Mouse (Mus musculus) limb, embryonic 14.5 days (tissue): ENCODE results near the gene Pacrg. TPM values are rescaled to one million over a fixed set of nuclear protein-coding genes. Genes with fewer than 3 reads are reported as not detected.

Experiments used
- ATAC-seq: fragments of 200-750 bp; cut with Nextera tagmentation; 2 replicates; pipeline ENCODE4 v1.8.0; 2017; ENCODE audit warnings: low read depth, moderate number of reproducible peaks, moderate TSS enrichment; ENCODE audit not compliant: low FRiP score
- DNase-seq: peaks from one replicate; pipeline ENCODE4 v3.0.0-alpha.2; 2015; ENCODE audit warnings: low spot score
- H3K27ac ChIP-seq: fragments of 300-500 bp; sonication (generic); replicated peaks from 2 replicates; pipeline ENCODE4 v1.5.1; 2014; ENCODE audit warnings: low read depth, mild to moderate bottlenecking, low read length, moderate library complexity, mixed read lengths
- H3K27me3 ChIP-seq: fragments of 300-500 bp; sonication (generic); 2 replicates; pipeline ENCODE4 v1.6.1; 2014; ENCODE audit warnings: low read length, mixed read lengths; ENCODE audit not compliant: control insufficient read depth, insufficient read depth
- H3K36me3 ChIP-seq: fragments of 300-500 bp; sonication (generic); 2 replicates; pipeline ENCODE4 v1.6.1; 2014; ENCODE audit warnings: mild to moderate bottlenecking, low read length, moderate library complexity, mixed read lengths; ENCODE audit not compliant: control insufficient read depth, insufficient read depth
- H3K4me1 ChIP-seq: fragments of 300-500 bp; sonication (generic); 2 replicates; pipeline ENCODE4 v1.6.1; 2014; ENCODE audit warnings: antibody characterized with exemption, low read length, mixed read lengths; ENCODE audit not compliant: control insufficient read depth, insufficient read depth
- H3K4me2 ChIP-seq: fragments of 300-500 bp; sonication (generic); replicated peaks from 2 replicates; pipeline ENCODE4 v1.6.1; 2014; ENCODE audit warnings: low read depth, mild to moderate bottlenecking, low read length, moderate library complexity; ENCODE audit not compliant: severe bottlenecking
- H3K4me3 ChIP-seq: fragments of 300-500 bp; sonication (generic); replicated peaks from 2 replicates; pipeline ENCODE4 v1.5.1; 2014; ENCODE audit warnings: low read length
- H3K9ac ChIP-seq: fragments of 300-500 bp; sonication (generic); 2 replicates; pipeline ENCODE4 v1.6.1; 2014; ENCODE audit warnings: mild to moderate bottlenecking, low read depth, low read length, moderate library complexity; ENCODE audit not compliant: severe bottlenecking
- H3K9me3 ChIP-seq: fragments of 300-500 bp; sonication (generic); 2 replicates; pipeline ENCODE4 v1.6.1; 2016; ENCODE audit warnings: low read length; ENCODE audit not compliant: control insufficient read depth
- POLR2A ChIP-seq: fragments of 200-500 bp; IDR thresholded peaks from 2 replicates; pipeline ENCODE4 v1.8.0; 2012; ENCODE audit warnings: inconsistent platforms, mild to moderate bottlenecking, moderate library complexity, borderline replicate concordance; ENCODE audit not compliant: insufficient read depth, insufficient read length; ENCODE audit errors: extremely low read depth
- WGBS: fragments of 180-500 bp; shearing (Covaris S2); extraction: QIAGEN DNeasy Blood & Tissue Kit; methylation state at CpG from one replicate; pipeline ENCODE4 v1.1.7; 2014; 5-methylcytosine and 5-hydroxymethylcytosine counted together
- polyA plus RNA-seq, 2 experiments: library from polyadenylated mRNA; depleted of rRNA in 1 of 2; stranded (reverse) in 1 of 2; unstranded in 1 of 2; fragments of >200 nt; fragmentation: Nextera tagmentation in 1 of 2; extraction: Ambion mirVana in 1 of 2; gene quantifications; 2 replicates each; pipeline versions ENCODE4 v1.2.1 to v1.2.3; 2012 to 2014

Gene Pacrg
- polyA plus RNA-seq, 2 experiments: 0.99 to 1.3 TPM

- Histone ChIP-seq H3K27ac (0 out of 2 replicates have a peak overlapping the region, but pooled peaks have one; percentile 70), H3K4me2 (no peak overlapping the region), H3K4me3 (no peak overlapping the region), H3K4me1 (peaks cover 28% of the 10 kb centered on the region), H3K27me3 (no peaks in the 10 kb centered on the region), H3K9me3 (no peaks in the 10 kb centered on the region), H3K36me3 (no peaks in the 10 kb centered on the region), H3K9ac (no peak overlapping the region)
- TF ChIP-seq POLR2A: no peak
- 70% methylated on average over 6 of the region's 6 CpGs for WGBS
- ATAC-seq: no peak
- DNase-seq: no peak
Observed at GRCm38 (mm10) chr17:10396863-10397262, 443.2 kb downstream of the Pacrg start.

- no peak overlapping the region for H3K4me3 ChIP-seq
- DNase-seq (no peak), ATAC-seq (no peak)
- peaks cover 32% of the 10 kb centered on the region for H3K4me1 ChIP-seq
- no peak for TF ChIP-seq POLR2A
- no peaks in the 10 kb centered on the region for H3K27me3 ChIP-seq
- WGBS: 88% methylated on average over 8 of the region's 8 CpGs
- no peak overlapping the region for H3K27ac ChIP-seq
- H3K36me3 ChIP-seq: no peaks in the 10 kb centered on the region
- H3K9me3 ChIP-seq: no peaks in the 10 kb centered on the region
- no peak overlapping the region for H3K4me2 ChIP-seq
- no peak overlapping the region for H3K9ac ChIP-seq
Observed at GRCm38 (mm10) chr17:10394855-10395254, 445.3 kb downstream of the Pacrg start.

- WGBS: 76% methylated on average over 4 of the region's 4 CpGs
- H3K9me3 ChIP-seq: no peaks in the 10 kb centered on the region
- ATAC-seq: no peak
Observed at GRCm38 (mm10) chr17:10393766-10394165, 446.3 kb downstream of the Pacrg start.

GRCm38 (mm10) chr17:10392342-10393034, 447.6 kb downstream of the Pacrg start:
- peaks cover 20% of the 10 kb centered on the region for H3K4me1 ChIP-seq
- no peak overlapping the region for H3K27ac ChIP-seq
- no peak overlapping the region for H3K4me3 ChIP-seq
- no peaks in the 10 kb centered on the region for H3K36me3 ChIP-seq
- no peaks in the 10 kb centered on the region for H3K27me3 ChIP-seq
- no peak for DNase-seq
- no peak for TF ChIP-seq POLR2A
- H3K9ac ChIP-seq: no peak overlapping the region
- no peaks in the 10 kb centered on the region for H3K9me3 ChIP-seq
- H3K4me2 ChIP-seq: no peak overlapping the region
- ATAC-seq: no peak
- WGBS: 77% methylated on average over 14 of the region's 14 CpGs

More at GRCm38 (mm10) chr17:10393766-10394165, 446.3 kb downstream of the Pacrg start:
- DNase-seq: no peak
- Histone ChIP-seq H3K4me3 (no peak overlapping the region), H3K4me1 (peaks cover 29% of the 10 kb centered on the region), H3K4me2 (no peak overlapping the region), H3K27me3 (no peaks in the 10 kb centered on the region), H3K9ac (0 out of 2 replicates have a peak overlapping the region, but pooled peaks have one; percentile 0), H3K36me3 (no peaks in the 10 kb centered on the region), H3K27ac (no peak overlapping the region)
- TF ChIP-seq POLR2A: no peak

GRCm38 (mm10) chr17:10390232-10391172, 449.6 kb downstream of the Pacrg start:
- no peaks in the 10 kb centered on the region for H3K27me3 ChIP-seq
- no peak overlapping the region for H3K4me3 ChIP-seq
- H3K27ac ChIP-seq: peak overlapping the region; percentile 78
- H3K4me2 ChIP-seq: no peak overlapping the region; the same call in 1 of the 2 replicates
- WGBS: 55% methylated on average over 19 of the region's 19 CpGs
- ATAC-seq: peak; percentile 86
- H3K9me3 ChIP-seq: no peaks in the 10 kb centered on the region
- no peak overlapping the region for H3K9ac ChIP-seq
- peak; percentile 40 for DNase-seq
- no peak for TF ChIP-seq POLR2A
- H3K36me3 ChIP-seq: no peaks in the 10 kb centered on the region
- peaks cover 10% of the 10 kb centered on the region; the same call in 1 of the 2 replicates for H3K4me1 ChIP-seq
